In genomic region chr7:45708221-45708761, GRCm38 (mm10) we compare ENCODE assay signal across 8 mouse cellular contexts. TPM values are rescaled to one million over a fixed set of nuclear protein-coding genes. Genes with fewer than 3 reads are reported as not detected.
DNase-seq lines count a peak whose midpoint lies in the region; ATAC-seq and TF ChIP-seq lines count a peak whose summit lies in the region.

No protein-coding gene starts in this region.

- DNase-seq in neural tube, embryonic 11.5 days (ENCODE audit: low spot score) = no peak
- DNase-seq in neural tube, embryonic 10.5 days (ENCODE audit: extremely low spot score, low spot score) = no peak
- DNase-seq in forebrain, embryonic 11.5 days (ENCODE audit: low spot score) = peak; percentile 52
- no peak for DNase-seq in hindbrain, embryonic 11.5 days (ENCODE audit: low spot score)
- no peak for DNase-seq in limb, embryonic 14.5 days (ENCODE audit: low spot score)
- no peak for DNase-seq in frontal cortex, postnatal 14 days (ENCODE audit: low spot score in 2 of 2)
- no peak for DNase-seq in retina, embryonic 14.5 days (ENCODE audit: low spot score)

- no peaks in the 10 kb centered on the region for H3K27me3 ChIP-seq in neural tube, embryonic 11.5 days (ENCODE audit: control insufficient read depth, insufficient read depth, low read length)
- no peaks in the 10 kb centered on the region for H3K27me3 ChIP-seq in forebrain, embryonic 11.5 days (ENCODE audit: control insufficient read depth, insufficient read depth, low read length)
- no peaks in the 10 kb centered on the region for H3K27me3 ChIP-seq in hindbrain, embryonic 11.5 days (ENCODE audit: control insufficient read depth, insufficient read depth, low read length)
- H3K27me3 ChIP-seq in limb, embryonic 14.5 days (ENCODE audit: control insufficient read depth, insufficient read depth, low read length) = no peaks in the 10 kb centered on the region
- no peaks in the 10 kb centered on the region for H3K27me3 ChIP-seq in stomach, embryonic 15.5 days (replicated peaks)

- no peak overlapping the region; the same call in 1 of the 2 replicates for H3K4me3 ChIP-seq in neural tube, embryonic 11.5 days (ENCODE audit: low read depth, low read length)
- H3K4me3 ChIP-seq in forebrain, embryonic 11.5 days (ENCODE audit: low read depth, low read length) = no peak overlapping the region
- H3K4me3 ChIP-seq in hindbrain, embryonic 11.5 days (ENCODE audit: low read depth, low read length) = no peak overlapping the region
- peak overlapping the region; percentile 63 for H3K4me3 ChIP-seq in limb, embryonic 14.5 days (replicated peaks; ENCODE audit: low read length)
- H3K4me3 ChIP-seq in stomach, embryonic 15.5 days (replicated peaks) = peak overlapping the region; percentile 69; the same call in 1 of the 2 replicates

- peaks cover 10% of the 10 kb centered on the region for H3K36me3 ChIP-seq in neural tube, embryonic 11.5 days (ENCODE audit: control insufficient read depth, insufficient read depth, low read length)
- peaks cover 16% of the 10 kb centered on the region; the same call in 1 of the 2 replicates for H3K36me3 ChIP-seq in forebrain, embryonic 11.5 days (ENCODE audit: control insufficient read depth, insufficient read depth, low read length)
- H3K36me3 ChIP-seq in hindbrain, embryonic 11.5 days (ENCODE audit: control insufficient read depth, insufficient read depth, low read length) = peaks cover 13% of the 10 kb centered on the region
- peaks cover 43% of the 10 kb centered on the region for H3K36me3 ChIP-seq in limb, embryonic 14.5 days (ENCODE audit: control insufficient read depth, insufficient read depth, low read length)
- H3K36me3 ChIP-seq in stomach, embryonic 15.5 days = peaks cover 27% of the 10 kb centered on the region

- ATAC-seq in neural tube, embryonic 11.5 days (ENCODE audit: insufficient read depth, low FRiP score, low TSS enrichment) = no peak
- no peak for ATAC-seq in forebrain, embryonic 11.5 days (replicated peaks; ENCODE audit: low FRiP score)
- no peak for ATAC-seq in hindbrain, embryonic 11.5 days (ENCODE audit: low FRiP score)
- no peak for ATAC-seq in limb, embryonic 14.5 days (ENCODE audit: low FRiP score, low read depth)
- ATAC-seq in stomach, embryonic 15.5 days (ENCODE audit: insufficient read depth, low FRiP score, low read depth) = no peak

- WGBS in neural tube, embryonic 11.5 days = 48% methylated on average over 13 of the region's 13 CpGs
- WGBS in forebrain, embryonic 11.5 days = 56% methylated on average over 13 of the region's 13 CpGs
- 54% methylated on average over 13 of the region's 13 CpGs for WGBS in hindbrain, embryonic 11.5 days
- WGBS in limb, embryonic 14.5 days = 29% methylated on average over 13 of the region's 13 CpGs
- WGBS in stomach, embryonic 15.5 days = 27% methylated on average over 13 of the region's 13 CpGs

- H3K4me1 ChIP-seq in neural tube, embryonic 11.5 days (ENCODE audit: control insufficient read depth, insufficient read depth, low read length) = peaks cover 49% of the 10 kb centered on the region
- H3K4me1 ChIP-seq in forebrain, embryonic 11.5 days (replicated peaks; ENCODE audit: control insufficient read depth, insufficient read depth, low read length) = peaks cover 28% of the 10 kb centered on the region
- peaks cover 41% of the 10 kb centered on the region for H3K4me1 ChIP-seq in hindbrain, embryonic 11.5 days (replicated peaks; ENCODE audit: control insufficient read depth, insufficient read depth, low read length)
- peaks cover 28% of the 10 kb centered on the region for H3K4me1 ChIP-seq in limb, embryonic 14.5 days (ENCODE audit: control insufficient read depth, insufficient read depth, low read length)
- peaks cover 64% of the 10 kb centered on the region for H3K4me1 ChIP-seq in stomach, embryonic 15.5 days

- no peaks in the 10 kb centered on the region for H3K9me3 ChIP-seq in neural tube, embryonic 11.5 days (ENCODE audit: control insufficient read depth, low read length)
- H3K9me3 ChIP-seq in forebrain, embryonic 11.5 days (ENCODE audit: control insufficient read depth, low read length) = no peaks in the 10 kb centered on the region
- no peaks in the 10 kb centered on the region for H3K9me3 ChIP-seq in hindbrain, embryonic 11.5 days (ENCODE audit: control insufficient read depth, low read length)
- H3K9me3 ChIP-seq in limb, embryonic 14.5 days (ENCODE audit: control insufficient read depth, low read length) = no peaks in the 10 kb centered on the region
- no peaks in the 10 kb centered on the region for H3K9me3 ChIP-seq in stomach, embryonic 15.5 days

- no peak overlapping the region for H3K9ac ChIP-seq in neural tube, embryonic 11.5 days (ENCODE audit: low read length)
- H3K9ac ChIP-seq in forebrain, embryonic 11.5 days (ENCODE audit: low read length) = no peak overlapping the region
- no peak overlapping the region for H3K9ac ChIP-seq in hindbrain, embryonic 11.5 days (ENCODE audit: low read depth, low read length)
- H3K9ac ChIP-seq in limb, embryonic 14.5 days (ENCODE audit: low read depth, low read length, severe bottlenecking) = no peak overlapping the region
- H3K9ac ChIP-seq in stomach, embryonic 15.5 days = no peak overlapping the region

- TF ChIP-seq POLR2A in limb, embryonic 14.5 days (IDR thresholded peaks at IDR 0.05; ENCODE audit: borderline replicate concordance, extremely low read depth, insufficient read depth, insufficient read length) = no peak

- no peak overlapping the region for H3K27ac ChIP-seq in neural tube, embryonic 11.5 days (ENCODE audit: low read depth, low read length)
- no peak overlapping the region for H3K27ac ChIP-seq in forebrain, embryonic 11.5 days (ENCODE audit: low read depth, low read length)
- H3K27ac ChIP-seq in hindbrain, embryonic 11.5 days (ENCODE audit: low read depth, low read length) = no peak overlapping the region
- H3K27ac ChIP-seq in limb, embryonic 14.5 days (replicated peaks; ENCODE audit: low read depth, low read length) = peak overlapping the region; percentile 74; the same call in 1 of the 2 replicates
- H3K27ac ChIP-seq in stomach, embryonic 15.5 days = peak overlapping the region; percentile 95; the same call in 1 of the 2 replicates

- 0 out of 2 replicates have a peak overlapping the region, but pooled peaks have one; percentile 12 for H3K4me2 ChIP-seq in neural tube, embryonic 11.5 days (ENCODE audit: low read depth)
- peak overlapping the region; percentile 98; the same call in 1 of the 2 replicates for H3K4me2 ChIP-seq in forebrain, embryonic 11.5 days (ENCODE audit: low read depth, low read length, severe bottlenecking)
- peak overlapping the region; percentile 95 for H3K4me2 ChIP-seq in hindbrain, embryonic 11.5 days (replicated peaks; ENCODE audit: low read depth, low read length)
- H3K4me2 ChIP-seq in limb, embryonic 14.5 days (replicated peaks; ENCODE audit: low read depth, low read length, severe bottlenecking) = peak overlapping the region; percentile 88
- peak overlapping the region; percentile 99 for H3K4me2 ChIP-seq in stomach, embryonic 15.5 days

RNA-seq across cellular contexts. Expression of gene Dbp, which starts 3.4 kb away (rescaled TPM):
- polyA plus RNA-seq in neural tube, embryonic 11.5 days (2014; fragmentation: Nextera tagmentation; extraction: Ambion mirVana) = 3.3 and 3.7 TPM in 2 replicates
- 2.9 and 3.3 TPM in 2 replicates for polyA plus RNA-seq in forebrain, embryonic 11.5 days (2014; fragmentation: Nextera tagmentation; extraction: Ambion mirVana)
- polyA plus RNA-seq in hindbrain, embryonic 11.5 days (2014; fragmentation: Nextera tagmentation; extraction: Ambion mirVana) = 2.2 and 2.8 TPM in 2 replicates
- polyA plus RNA-seq in limb, embryonic 14.5 days (2012; rRNA removed) = 15.1 and 16.8 TPM in 2 replicates
- polyA plus RNA-seq in limb, embryonic 14.5 days (2014; fragmentation: Nextera tagmentation; extraction: Ambion mirVana) = 7.0 and 8.9 TPM in 2 replicates
- polyA plus RNA-seq in stomach, embryonic 15.5 days (2015; fragmentation: Nextera tagmentation; extraction: Ambion mirVana) = 2.8 and 4.4 TPM in 2 replicates

RNA-seq across cellular contexts. Expression of gene Rpl18, which starts 7.0 kb away (rescaled TPM):
- polyA plus RNA-seq in neural tube, embryonic 11.5 days (2014; fragmentation: Nextera tagmentation; extraction: Ambion mirVana) = 929 and 960 TPM in 2 replicates
- polyA plus RNA-seq in forebrain, embryonic 11.5 days (2014; fragmentation: Nextera tagmentation; extraction: Ambion mirVana) = 936 and 958 TPM in 2 replicates
- 904 and 927 TPM in 2 replicates for polyA plus RNA-seq in hindbrain, embryonic 11.5 days (2014; fragmentation: Nextera tagmentation; extraction: Ambion mirVana)
- 1,056 and 1,196 TPM in 2 replicates for polyA plus RNA-seq in limb, embryonic 14.5 days (2012; rRNA removed)
- polyA plus RNA-seq in limb, embryonic 14.5 days (2014; fragmentation: Nextera tagmentation; extraction: Ambion mirVana) = 1,210 and 1,246 TPM in 2 replicates
- 954 and 1,069 TPM in 2 replicates for polyA plus RNA-seq in stomach, embryonic 15.5 days (2015; fragmentation: Nextera tagmentation; extraction: Ambion mirVana)

RNA-seq across cellular contexts. Expression of gene Car11, which starts 8.6 kb away (rescaled TPM):
- polyA plus RNA-seq in neural tube, embryonic 11.5 days (2014; fragmentation: Nextera tagmentation; extraction: Ambion mirVana) = 11.5 and 12.4 TPM in 2 replicates
- polyA plus RNA-seq in forebrain, embryonic 11.5 days (2014; fragmentation: Nextera tagmentation; extraction: Ambion mirVana) = 3.6 and 4.1 TPM in 2 replicates
- polyA plus RNA-seq in hindbrain, embryonic 11.5 days (2014; fragmentation: Nextera tagmentation; extraction: Ambion mirVana) = 8.8 and 9.9 TPM in 2 replicates
- 34.1 and 46.4 TPM in 2 replicates for polyA plus RNA-seq in limb, embryonic 14.5 days (2012; rRNA removed)
- polyA plus RNA-seq in limb, embryonic 14.5 days (2014; fragmentation: Nextera tagmentation; extraction: Ambion mirVana) = 9.5 and 10.6 TPM in 2 replicates
- polyA plus RNA-seq in stomach, embryonic 15.5 days (2015; fragmentation: Nextera tagmentation; extraction: Ambion mirVana) = 9.6 and 10.1 TPM in 2 replicates

RNA-seq across cellular contexts. Expression of gene Sphk2, which starts 9.5 kb away (rescaled TPM):
- polyA plus RNA-seq in neural tube, embryonic 11.5 days (2014; fragmentation: Nextera tagmentation; extraction: Ambion mirVana) = 23.7 and 25.3 TPM in 2 replicates
- 27.0 and 27.9 TPM in 2 replicates for polyA plus RNA-seq in forebrain, embryonic 11.5 days (2014; fragmentation: Nextera tagmentation; extraction: Ambion mirVana)
- 13.6 and 17.6 TPM in 2 replicates for polyA plus RNA-seq in hindbrain, embryonic 11.5 days (2014; fragmentation: Nextera tagmentation; extraction: Ambion mirVana)
- polyA plus RNA-seq in limb, embryonic 14.5 days (2012; rRNA removed) = 36.9 and 48.5 TPM in 2 replicates
- 27.5 and 29.2 TPM in 2 replicates for polyA plus RNA-seq in limb, embryonic 14.5 days (2014; fragmentation: Nextera tagmentation; extraction: Ambion mirVana)
- 35.4 and 36.7 TPM in 2 replicates for polyA plus RNA-seq in stomach, embryonic 15.5 days (2015; fragmentation: Nextera tagmentation; extraction: Ambion mirVana)

RNA-seq across cellular contexts. Expression of gene Fam83e, which starts 12.7 kb away (rescaled TPM):
- 0.28 and 0.42 TPM in 2 replicates for polyA plus RNA-seq in neural tube, embryonic 11.5 days (2014; fragmentation: Nextera tagmentation; extraction: Ambion mirVana)
- 0.80 and 1.2 TPM in 2 replicates for polyA plus RNA-seq in forebrain, embryonic 11.5 days (2014; fragmentation: Nextera tagmentation; extraction: Ambion mirVana)
- 0.80 TPM in 2 replicates for polyA plus RNA-seq in hindbrain, embryonic 11.5 days (2014; fragmentation: Nextera tagmentation; extraction: Ambion mirVana)
- 0.92 and 0.95 TPM in 2 replicates for polyA plus RNA-seq in limb, embryonic 14.5 days (2012; rRNA removed)
- 0.30 and 0.48 TPM in 2 replicates for polyA plus RNA-seq in limb, embryonic 14.5 days (2014; fragmentation: Nextera tagmentation; extraction: Ambion mirVana)
- polyA plus RNA-seq in stomach, embryonic 15.5 days (2015; fragmentation: Nextera tagmentation; extraction: Ambion mirVana) = 12.8 and 13.3 TPM in 2 replicates

Comparison
In these comparisons a context has a peak if more than half of its experiments do, and no peak if none do; other contexts are left out.
1. H3K27ac ChIP-seq: peak in limb, embryonic 14.5 days (single experiment) and stomach, embryonic 15.5 days (single experiment); none in neural tube, embryonic 11.5 days (single experiment), forebrain, embryonic 11.5 days (single experiment) and hindbrain, embryonic 11.5 days (single experiment).
2. H3K4me2 ChIP-seq: peak in every context shown above with its lines; median percentile 99 in stomach, embryonic 15.5 days; 98 in forebrain, embryonic 11.5 days; 95 in hindbrain, embryonic 11.5 days; 88 in limb, embryonic 14.5 days; 12 in neural tube, embryonic 11.5 days.
3. H3K4me3 ChIP-seq: peak in limb, embryonic 14.5 days (single experiment) and stomach, embryonic 15.5 days (single experiment); none in neural tube, embryonic 11.5 days (single experiment), forebrain, embryonic 11.5 days (single experiment) and hindbrain, embryonic 11.5 days (single experiment).